Mouse (Mus musculus) layer of hippocampus, adult 2 months (tissue): ENCODE results near the gene Olfr106-ps. TPM values are rescaled to one million over a fixed set of nuclear protein-coding genes. Genes with fewer than 3 reads are reported as not detected.

Source experiments
- DNase-seq, 2 experiments: peaks; one replicate each; pipeline ENCODE4 v3.0.0; 2022; ENCODE audit warnings: low spot score in 2 of 2
- H3K27ac ChIP-seq: fragments of 200-600 bp; 2 replicates; pipeline ENCODE4 v1.8.1; 2022
- H3K4me3 ChIP-seq: fragments of 200-600 bp; 2 replicates; pipeline ENCODE4 v1.8.1; 2022; ENCODE audit warnings: mild to moderate bottlenecking
- CTCF ChIP-seq: fragments of 200-600 bp; conservative IDR thresholded peaks from 2 replicates; pipeline ENCODE4 v1.8.1; 2022; ENCODE audit warnings: antibody characterized with exemption, mild to moderate bottlenecking, moderate library complexity
- long read RNA-seq, 2 experiments: library from polyadenylated mRNA; stranded (forward); transcript quantifications; one replicate each; pipeline ENCODE4 v2.0.0; 2021; ENCODE audit warnings: borderline mapping rate in 2 of 2
- total RNA-seq, 2 experiments: library from RNA; stranded (reverse); gene quantifications; 2 replicates each; pipeline ENCODE4 v1.2.3; 2021

Olfr106-ps gene
- total RNA-seq: not detected
- long read RNA-seq, experiment 1: 0 reads
- long read RNA-seq, experiment 2: 0 reads

GRCm38 (mm10) chr17:37390093-37390492 lies at the start of gene Olfr106-ps:
TSS of gene Olfr106-ps (plus strand) at chr17:37390393.
- DNase-seq: no peak
- H3K4me3 ChIP-seq: no peak within 1 kb of the TSS
- H3K27ac ChIP-seq: no peak within 1 kb of the TSS
- no peak for TF ChIP-seq CTCF

- DNase-seq: no peak
- Histone ChIP-seq H3K4me3 (no peak within 1 kb of the TSS), H3K27ac (no peak within 1 kb of the TSS)
- TF ChIP-seq CTCF: no peak
These were observed 30.9 kb upstream of the Olfr106-ps start, which contains the start of gene Olfr104-ps for GRCm38 (mm10) chr17:37359282-37359681. TSS of gene Olfr104-ps (plus strand) at chr17:37359582.

GRCm38 (mm10) chr17:37378733-37379132 lies 11.5 kb upstream of the Olfr106-ps start, which contains the start of gene Olfr105-ps:
TSS of gene Olfr105-ps (plus strand) at chr17:37379033.
- DNase-seq: no peak
- no peak for TF ChIP-seq CTCF
- H3K27ac ChIP-seq: no peak within 1 kb of the TSS
- H3K4me3 ChIP-seq: no peak within 1 kb of the TSS

- DNase-seq: no peak
- no peak for TF ChIP-seq CTCF
- no peak within 1 kb of the TSS for H3K27ac ChIP-seq
- no peak within 1 kb of the TSS for H3K4me3 ChIP-seq
These were observed 8.7 kb downstream of the Olfr106-ps start, which contains the start of gene Olfr107 for GRCm38 (mm10) chr17:37398926-37399325. TSS of gene Olfr107 (plus strand) at chr17:37399226.

GRCm38 (mm10) chr17:37413380-37413779 lies 23.2 kb downstream of the Olfr106-ps start:
- DNase-seq: no peak

GRCm38 (mm10) chr17:37445180-37445579 lies 55.0 kb downstream of the Olfr106-ps start, which contains the start of gene Olfr108:
TSS of gene Olfr108 (plus strand) at chr17:37445480.
- DNase-seq: no peak
- no peak within 1 kb of the TSS for H3K27ac ChIP-seq
- TF ChIP-seq CTCF: no peak

More at GRCm38 (mm10) chr17:37413380-37413779, 23.2 kb downstream of the Olfr106-ps start:
- no peak for TF ChIP-seq CTCF
- Histone ChIP-seq H3K27ac (no peak overlapping the region), H3K4me3 (no peak overlapping the region)

More at GRCm38 (mm10) chr17:37445180-37445579, 55.0 kb downstream of the Olfr106-ps start, which contains the start of gene Olfr108:
- H3K4me3 ChIP-seq: no peak within 1 kb of the TSS

Other genes with a start within 250 kb of the Olfr106-ps start
- not detected for gene Olfr93, start 228.9 kb upstream of the Olfr106-ps start, total RNA-seq
- gene Ubd, start 196.5 kb upstream of the Olfr106-ps start, total RNA-seq: not detected
- not detected for gene Olfr94, start 189.4 kb upstream of the Olfr106-ps start, total RNA-seq
- gene Olfr95, start 177.3 kb upstream of the Olfr106-ps start, total RNA-seq: not detected
- gene Olfr96, start 170.2 kb upstream of the Olfr106-ps start, total RNA-seq: not detected
- gene Olfr97, start 153.1 kb upstream of the Olfr106-ps start, total RNA-seq: not detected
- not detected for gene Olfr98, start 126.6 kb upstream of the Olfr106-ps start, total RNA-seq
- gene H2-M3, start 120.2 kb upstream of the Olfr106-ps start, total RNA-seq: 1 to 10 TPM; 2.4 to 3.4 TPM
- gene Olfr99, start 106.9 kb upstream of the Olfr106-ps start, total RNA-seq: not detected
- gene Olfr101, start 86.1 kb upstream of the Olfr106-ps start, total RNA-seq: not detected
- not detected for gene Olfr102, start 73.3 kb upstream of the Olfr106-ps start, total RNA-seq
- gene Olfr103, start 50.7 kb upstream of the Olfr106-ps start, total RNA-seq: not detected
- gene Olfr104-ps, start 30.8 kb upstream of the Olfr106-ps start, total RNA-seq: not detected
- gene Olfr105-ps, start 11.4 kb upstream of the Olfr106-ps start, total RNA-seq: not detected
- gene Olfr107, start 8.8 kb downstream of the Olfr106-ps start, total RNA-seq: not detected
- not detected for gene Olfr108, start 55.1 kb downstream of the Olfr106-ps start, total RNA-seq
- gene Olfr109, start 68.5 kb downstream of the Olfr106-ps start, total RNA-seq: not detected
- not detected for gene H2-M2, start 93.2 kb downstream of the Olfr106-ps start, total RNA-seq
- gene Olfr110, start 102.1 kb downstream of the Olfr106-ps start, total RNA-seq: not detected
- not detected for gene Olfr111, start 117.6 kb downstream of the Olfr106-ps start, total RNA-seq
- not detected for gene Olfr112, start 179.1 kb downstream of the Olfr106-ps start, total RNA-seq
- gene Olfr113, start 187.3 kb downstream of the Olfr106-ps start, total RNA-seq: not detected
- gene Olfr114, start 202.3 kb downstream of the Olfr106-ps start, total RNA-seq: not detected
- gene Olfr115, start 236.7 kb downstream of the Olfr106-ps start, total RNA-seq: not detected
- not detected for gene Olfr116, start 236.8 kb downstream of the Olfr106-ps start, total RNA-seq